Mouse (Mus musculus): ENCODE data around the gene Sars2. TPM values are rescaled to one million over a fixed set of nuclear protein-coding genes. Genes with fewer than 3 reads are reported as not detected.

Sars2 gene
- polyA plus RNA-seq, 1 experiment, result 15.8 TPM

- TF ChIP-seq CTCF (IDR thresholded peaks at IDR 0.05; ENCODE audit: insufficient read depth, low read length), result no peak
- no peak for TF ChIP-seq POLR2A (IDR thresholded peaks at IDR 0.05; ENCODE audit: borderline replicate concordance, extremely low read depth, low read depth, low read length)
- Histone ChIP-seq H3K4me3 (replicated peaks; ENCODE audit: extremely low read depth, low read depth, low read length) (no peak overlapping the region), H3K4me1 (ENCODE audit: control insufficient read depth, insufficient read depth, low read length) (no peaks in the 10 kb centered on the region)
- DNase-seq, result no peak
Measured at GRCm38 (mm10) chr7:28709454-28709853, 32.3 kb upstream of the Sars2 start.

GRCm38 (mm10) chr7:28710962-28711361 lies 30.8 kb upstream of the Sars2 start:
- H3K4me3 ChIP-seq (replicated peaks; ENCODE audit: extremely low read depth, low read depth, low read length), result no peak overlapping the region
- TF ChIP-seq CTCF (IDR thresholded peaks at IDR 0.05; ENCODE audit: insufficient read depth, low read length), result no peak
- no peak for TF ChIP-seq POLR2A (IDR thresholded peaks at IDR 0.05; ENCODE audit: borderline replicate concordance, extremely low read depth, low read depth, low read length)
- 66% methylated on average over 3 of the region's 3 CpGs for WGBS
- DNase-seq, result no peak
- H3K4me1 ChIP-seq (ENCODE audit: control insufficient read depth, insufficient read depth, low read length), result no peaks in the 10 kb centered on the region

- H3K4me1 ChIP-seq (ENCODE audit: control insufficient read depth, insufficient read depth, low read length), result no peaks in the 10 kb centered on the region
- TF ChIP-seq CTCF (IDR thresholded peaks at IDR 0.05; ENCODE audit: insufficient read depth, low read length), result no peak
- TF ChIP-seq POLR2A (IDR thresholded peaks at IDR 0.05; ENCODE audit: borderline replicate concordance, extremely low read depth, low read depth, low read length), result no peak
- H3K4me3 ChIP-seq (replicated peaks; ENCODE audit: extremely low read depth, low read depth, low read length), result no peak overlapping the region
- 82% methylated on average over 5 of the region's 5 CpGs for WGBS
- no peak for DNase-seq
Measured at GRCm38 (mm10) chr7:28714667-28715066, 27.1 kb upstream of the Sars2 start.

- DNase-seq, result no peak
- Histone ChIP-seq H3K4me3 (replicated peaks; ENCODE audit: extremely low read depth, low read depth, low read length) (no peak overlapping the region), H3K4me1 (ENCODE audit: control insufficient read depth, insufficient read depth, low read length) (no peaks in the 10 kb centered on the region)
- 92% methylated on average over 2 of the region's 2 CpGs for WGBS
- no peak for TF ChIP-seq CTCF (IDR thresholded peaks at IDR 0.05; ENCODE audit: insufficient read depth, low read length)
Measured at GRCm38 (mm10) chr7:28715598-28715997, 26.2 kb upstream of the Sars2 start.

GRCm38 (mm10) chr7:28716590-28717281 lies 25.1 kb upstream of the Sars2 start, which contains the start of gene Fbxo17:
Gene Fbxo17 (plus strand): TSS chr7:28716804.
- WGBS, result 4% methylated on average over 36 of the region's 36 CpGs
- DNase-seq, result peak; percentile 58
- TF ChIP-seq CTCF (IDR thresholded peaks at IDR 0.05; ENCODE audit: insufficient read depth, low read length), result no peak
- no peak for TF ChIP-seq POLR2A (IDR thresholded peaks at IDR 0.05; ENCODE audit: borderline replicate concordance, extremely low read depth, low read depth, low read length)

GRCm38 (mm10) chr7:28717726-28718125 lies 24.1 kb upstream of the Sars2 start:
- no peak for DNase-seq
- TF ChIP-seq POLR2A (IDR thresholded peaks at IDR 0.05; ENCODE audit: borderline replicate concordance, extremely low read depth, low read depth, low read length), result no peak
- TF ChIP-seq CTCF (IDR thresholded peaks at IDR 0.05; ENCODE audit: insufficient read depth, low read length), result no peak
- Histone ChIP-seq H3K4me1 (ENCODE audit: control insufficient read depth, insufficient read depth, low read length) (no peaks in the 10 kb centered on the region), H3K4me3 (replicated peaks; ENCODE audit: extremely low read depth, low read depth, low read length) (no peak overlapping the region)
- WGBS, result 69% methylated on average over 10 of the region's 10 CpGs

More at GRCm38 (mm10) chr7:28716590-28717281, 25.1 kb upstream of the Sars2 start, which contains the start of gene Fbxo17:
- Histone ChIP-seq H3K4me1 (ENCODE audit: control insufficient read depth, insufficient read depth, low read length) (no peaks in the 10 kb centered on the region), H3K4me3 (replicated peaks; ENCODE audit: extremely low read depth, low read depth, low read length) (peak within 1 kb of the TSS; percentile 54)

GRCm38 (mm10) chr7:28719159-28719558 lies 22.6 kb upstream of the Sars2 start:
- no peaks in the 10 kb centered on the region for H3K4me1 ChIP-seq (ENCODE audit: control insufficient read depth, insufficient read depth, low read length)
- H3K4me3 ChIP-seq (replicated peaks; ENCODE audit: extremely low read depth, low read depth, low read length), result no peak overlapping the region
- no peak for DNase-seq
- WGBS, result 61% methylated on average over 4 of the region's 4 CpGs
- TF ChIP-seq POLR2A (IDR thresholded peaks at IDR 0.05; ENCODE audit: borderline replicate concordance, extremely low read depth, low read depth, low read length) (no peak), CTCF (IDR thresholded peaks at IDR 0.05; ENCODE audit: insufficient read depth, low read length) (no peak)

GRCm38 (mm10) chr7:28719650-28720049 lies 22.1 kb upstream of the Sars2 start:
- 89% methylated on average over 2 of the region's 2 CpGs for WGBS
- no peaks in the 10 kb centered on the region for H3K4me1 ChIP-seq (ENCODE audit: control insufficient read depth, insufficient read depth, low read length)
- H3K4me3 ChIP-seq (replicated peaks; ENCODE audit: extremely low read depth, low read depth, low read length), result no peak overlapping the region
- TF ChIP-seq CTCF (IDR thresholded peaks at IDR 0.05; ENCODE audit: insufficient read depth, low read length), result no peak
- DNase-seq, result no peak

GRCm38 (mm10) chr7:28720753-28721537 lies 20.8 kb upstream of the Sars2 start:
- no peak for TF ChIP-seq POLR2A (IDR thresholded peaks at IDR 0.05; ENCODE audit: borderline replicate concordance, extremely low read depth, low read depth, low read length)
- WGBS, result 68% methylated on average over 3 of the region's 3 CpGs
- no peak overlapping the region for H3K4me3 ChIP-seq (replicated peaks; ENCODE audit: extremely low read depth, low read depth, low read length)

GRCm38 (mm10) chr7:28722079-28722478 lies 19.7 kb upstream of the Sars2 start:
- WGBS, result 96% methylated on average over 7 of the region's 7 CpGs
- TF ChIP-seq POLR2A (IDR thresholded peaks at IDR 0.05; ENCODE audit: borderline replicate concordance, extremely low read depth, low read depth, low read length) (no peak), CTCF (IDR thresholded peaks at IDR 0.05; ENCODE audit: insufficient read depth, low read length) (0 out of 2 replicates have a peak, but pooled peaks have one; percentile 5)
- Histone ChIP-seq H3K4me3 (replicated peaks; ENCODE audit: extremely low read depth, low read depth, low read length) (no peak overlapping the region), H3K4me1 (ENCODE audit: control insufficient read depth, insufficient read depth, low read length) (no peaks in the 10 kb centered on the region)
- DNase-seq, result no peak

More at GRCm38 (mm10) chr7:28720753-28721537, 20.8 kb upstream of the Sars2 start:
- DNase-seq, result no peak
- H3K4me1 ChIP-seq (ENCODE audit: control insufficient read depth, insufficient read depth, low read length), result no peaks in the 10 kb centered on the region
